Comparison of ENCODE assay signal across 11 mouse cellular contexts in the genomic region with DNA sequence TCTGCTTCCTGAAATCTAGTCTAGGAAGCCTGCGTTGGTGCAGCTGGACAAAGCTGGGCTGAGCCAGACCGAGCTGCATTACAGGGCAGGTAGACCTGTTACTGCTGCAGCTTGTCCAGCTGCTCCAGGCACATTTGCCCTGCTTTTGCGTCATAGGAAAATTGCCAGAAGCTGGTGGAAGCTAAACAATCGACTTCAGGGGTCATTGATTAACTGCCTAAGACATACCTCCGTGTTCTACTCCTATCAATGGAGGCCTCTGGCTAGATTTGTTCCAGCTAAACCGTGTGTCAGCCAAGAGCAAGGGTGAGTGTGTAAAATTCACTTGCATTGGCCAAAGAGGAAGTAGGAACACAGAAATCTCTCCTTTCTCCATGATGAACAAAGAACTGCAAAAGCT. TPM values are rescaled to one million over a fixed set of nuclear protein-coding genes. Genes with fewer than 3 reads are reported as not detected.
DNase-seq lines count a peak whose midpoint lies in the region; ATAC-seq and TF ChIP-seq lines count a peak whose summit lies in the region.
"Had no signal": no experiment of that assay in that cellular context is flagged by ENCODE, and none has a peak within 500 bp of the region (broad histone marks: within the 10 kb centered on the region; RNA-seq: fewer than 3 reads in every experiment).

No protein-coding gene starts in this region.

- H3K4me1 ChIP-seq in heart, embryonic 14.5 days (ENCODE audit: control insufficient read depth in 2 of 2, insufficient read depth in 2 of 2, low read length in 2 of 2): peaks cover 49 to 68% of the 10 kb centered on the region in 2 experiments
- H3K4me1 ChIP-seq in brown adipose tissue, adult 24 weeks (ENCODE audit: control insufficient read depth, insufficient read depth, insufficient read length, low read length): peaks cover 23% of the 10 kb centered on the region
- peaks cover 41% of the 10 kb centered on the region for H3K4me1 ChIP-seq in intestine, embryonic 16.5 days (ENCODE audit: control insufficient read depth, insufficient read depth, low read length)
- peaks cover 33% of the 10 kb centered on the region for H3K4me1 ChIP-seq in liver, postnatal 0 days (ENCODE audit: insufficient read depth)
- no peaks in the 10 kb centered on the region for H3K4me1 ChIP-seq in hindbrain, embryonic 11.5 days (replicated peaks; ENCODE audit: control insufficient read depth, insufficient read depth, low read length)

- peak; percentile 41; the same call in 1 of the 2 replicates for TF ChIP-seq EP300 in liver, postnatal 0 days (IDR thresholded peaks at IDR 0.05; ENCODE audit: low read depth)

- peak overlapping the region; percentile 17 to 99 for H3K27ac ChIP-seq in heart, embryonic 14.5 days (replicated peaks in 1 of 2; ENCODE audit: control insufficient read depth in 1 of 2, insufficient read depth in 1 of 2, low read depth in 2 of 2, low read length in 2 of 2)
- peak overlapping the region; percentile 58 for H3K27ac ChIP-seq in brown adipose tissue, adult 24 weeks (replicated peaks; ENCODE audit: low read depth, low read length)
- H3K27ac ChIP-seq in intestine, embryonic 16.5 days (ENCODE audit: low read length): peak overlapping the region; percentile 75
- peak overlapping the region; percentile 77 for H3K27ac ChIP-seq in liver, postnatal 0 days (ENCODE audit: low read depth)
- no peak overlapping the region for H3K27ac ChIP-seq in hindbrain, embryonic 11.5 days (ENCODE audit: low read depth, low read length)

- no peak for ATAC-seq in heart, embryonic 14.5 days (ENCODE audit: insufficient number of reproducible peaks, insufficient read depth, low FRiP score, low read depth)
- peak; percentile 34 for ATAC-seq in intestine, embryonic 16.5 days
- peak; percentile 79 for ATAC-seq in liver, postnatal 0 days
- ATAC-seq in hindbrain, embryonic 11.5 days (ENCODE audit: low FRiP score): no peak

- TF ChIP-seq CTCF in liver, postnatal 0 days (IDR thresholded peaks at IDR 0.05; ENCODE audit: low read depth): no peak

- H3K9me3 ChIP-seq in heart, embryonic 14.5 days (ENCODE audit: control insufficient read depth, low read length): no peaks in the 10 kb centered on the region
- no peaks in the 10 kb centered on the region for H3K9me3 ChIP-seq in intestine, embryonic 16.5 days (ENCODE audit: control insufficient read depth, low read length)
- H3K9me3 ChIP-seq in liver, postnatal 0 days (ENCODE audit: low read length): no peaks in the 10 kb centered on the region
- H3K9me3 ChIP-seq in hindbrain, embryonic 11.5 days (ENCODE audit: control insufficient read depth, low read length): no peaks in the 10 kb centered on the region

- H3K36me3 ChIP-seq in heart, embryonic 14.5 days (ENCODE audit: control insufficient read depth, insufficient read depth, low read length): no peaks in the 10 kb centered on the region
- H3K36me3 ChIP-seq in intestine, embryonic 16.5 days (ENCODE audit: control insufficient read depth, insufficient read depth, low read length): no peaks in the 10 kb centered on the region
- H3K36me3 ChIP-seq in liver, postnatal 0 days (replicated peaks; ENCODE audit: insufficient read depth, low read length): no peaks in the 10 kb centered on the region
- no peaks in the 10 kb centered on the region for H3K36me3 ChIP-seq in hindbrain, embryonic 11.5 days (ENCODE audit: control insufficient read depth, insufficient read depth, low read length)

- H3K9ac ChIP-seq in heart, embryonic 14.5 days (ENCODE audit: low read length): peak overlapping the region; percentile 4; the same call in 1 of the 2 replicates
- H3K9ac ChIP-seq in intestine, embryonic 16.5 days (ENCODE audit: low read depth, low read length): peak overlapping the region; percentile 4; the same call in 1 of the 2 replicates
- H3K9ac ChIP-seq in liver, postnatal 0 days (replicated peaks): no peak overlapping the region
- no peak overlapping the region for H3K9ac ChIP-seq in hindbrain, embryonic 11.5 days (ENCODE audit: low read depth, low read length)

- no peak overlapping the region for H3K4me3 ChIP-seq in heart, embryonic 14.5 days (ENCODE audit: control insufficient read depth in 1 of 2, insufficient read depth in 1 of 2, low read depth in 1 of 2, low read length in 2 of 2)
- no peak overlapping the region for H3K4me3 ChIP-seq in brown adipose tissue, adult 24 weeks (ENCODE audit: insufficient read depth, low read depth, low read length)
- no peak overlapping the region for H3K4me3 ChIP-seq in intestine, embryonic 16.5 days (ENCODE audit: low read length)
- no peak overlapping the region for H3K4me3 ChIP-seq in liver, postnatal 0 days (ENCODE audit: low read depth, low read length)
- no peak overlapping the region for H3K4me3 ChIP-seq in hindbrain, embryonic 11.5 days (ENCODE audit: low read depth, low read length)
- H3K4me3 ChIP-seq: erythroblast, embryonic 14.5 days had no signal

- DNase-seq in heart, postnatal 4 days: no peak
- DNase-seq in liver, postnatal 0 days: peak; percentile 55
- DNase-seq in Muller cell, postnatal 12 days (ENCODE audit: inconsistent ontology term): no peak
- no peak for DNase-seq in adrenal gland, adult 2 months
- DNase-seq in hindbrain, embryonic 11.5 days (ENCODE audit: low spot score): no peak
- DNase-seq: cerebellum, adult 11 months; right cerebral cortex, adult 18-20 months had no signal

- no peak overlapping the region for H3K4me2 ChIP-seq in heart, embryonic 14.5 days (ENCODE audit: low read length)
- no peak overlapping the region for H3K4me2 ChIP-seq in intestine, embryonic 16.5 days (ENCODE audit: low read depth, low read length)
- no peak overlapping the region for H3K4me2 ChIP-seq in liver, postnatal 0 days (ENCODE audit: low read depth, low read length)
- no peak overlapping the region for H3K4me2 ChIP-seq in hindbrain, embryonic 11.5 days (replicated peaks; ENCODE audit: low read depth, low read length)

- WGBS in heart, embryonic 14.5 days: 51% methylated on average over 6 of the region's 6 CpGs
- WGBS in intestine, embryonic 16.5 days: 26% methylated on average over 6 of the region's 6 CpGs
- 33% methylated on average over 6 of the region's 6 CpGs for WGBS in liver, postnatal 0 days (ENCODE audit: insufficient replicate concordance)
- 66% methylated on average over 6 of the region's 6 CpGs for WGBS in hindbrain, embryonic 11.5 days

- H3K27me3 ChIP-seq in heart, embryonic 14.5 days (ENCODE audit: control insufficient read depth, insufficient read depth, low read length): no peaks in the 10 kb centered on the region
- no peaks in the 10 kb centered on the region for H3K27me3 ChIP-seq in intestine, embryonic 16.5 days (replicated peaks; ENCODE audit: control insufficient read depth, insufficient read depth, low read length)
- no peaks in the 10 kb centered on the region for H3K27me3 ChIP-seq in liver, postnatal 0 days (ENCODE audit: insufficient read depth, low read length)
- peaks cover 5% of the 10 kb centered on the region; the same call in 1 of the 2 replicates for H3K27me3 ChIP-seq in hindbrain, embryonic 11.5 days (ENCODE audit: control insufficient read depth, insufficient read depth, low read length)

RNA-seq across cellular contexts. Expression of gene Ier3, which starts 6.8 kb away (rescaled TPM):
- polyA plus RNA-seq in heart, embryonic 14.5 days (2014; fragmentation: Nextera tagmentation; extraction: Ambion mirVana): 20.8 and 27.3 TPM in 2 replicates
- total RNA-seq in heart, postnatal 4 days (2021): 10 to 100 TPM; 39.7 to 42.5 TPM
- polyA plus RNA-seq in brown adipose tissue, adult 24 weeks (2012; ENCODE audit: insufficient read depth, insufficient read length, missing spikeins): 19.2 and 52.4 TPM in 2 replicates
- polyA plus RNA-seq in intestine, embryonic 16.5 days (2015; fragmentation: Nextera tagmentation; extraction: Ambion mirVana): 16.0 and 16.2 TPM in 2 replicates
- polyA plus RNA-seq in liver, postnatal 0 days (2015; fragmentation: Nextera tagmentation; extraction: Ambion mirVana): 15.4 and 18.6 TPM in 2 replicates
- 10 to 100 TPM in 1 of 2 experiments, 1 to 10 TPM in 1; 9.6 to 13.8 TPM for total RNA-seq in adrenal gland, adult 2 months (2021)
- polyA plus RNA-seq in adrenal gland, adult 2 months (2012; rRNA removed): 17.1 and 17.6 TPM in 2 replicates
- 3.6 and 4.0 TPM in 2 replicates for polyA plus RNA-seq in hindbrain, embryonic 11.5 days (2014; fragmentation: Nextera tagmentation; extraction: Ambion mirVana)

RNA-seq across cellular contexts. Expression of gene Flot1, which starts 8.4 kb away (rescaled TPM):
- 86.8 and 93.7 TPM in 2 replicates for polyA plus RNA-seq in heart, embryonic 14.5 days (2014; fragmentation: Nextera tagmentation; extraction: Ambion mirVana)
- 100 to 1,000 TPM in 1 of 2 experiments, 10 to 100 TPM in 1; 97.8 to 105 TPM for total RNA-seq in heart, postnatal 4 days (2021)
- polyA plus RNA-seq in brown adipose tissue, adult 24 weeks (2012; ENCODE audit: insufficient read depth, insufficient read length, missing spikeins): 38.1 and 61.2 TPM in 2 replicates
- 56.9 and 58.5 TPM in 2 replicates for polyA plus RNA-seq in intestine, embryonic 16.5 days (2015; fragmentation: Nextera tagmentation; extraction: Ambion mirVana)
- polyA plus RNA-seq in liver, postnatal 0 days (2015; fragmentation: Nextera tagmentation; extraction: Ambion mirVana): 25.9 and 31.3 TPM in 2 replicates
- 10 to 100 TPM; 59.0 to 74.4 TPM for total RNA-seq in adrenal gland, adult 2 months (2021)
- 61.0 and 66.2 TPM in 2 replicates for polyA plus RNA-seq in adrenal gland, adult 2 months (2012; rRNA removed)
- 48.1 and 50.0 TPM in 2 replicates for polyA plus RNA-seq in hindbrain, embryonic 11.5 days (2014; fragmentation: Nextera tagmentation; extraction: Ambion mirVana)

RNA-seq across cellular contexts. Expression of gene Tubb5, which starts 23.4 kb away (rescaled TPM):
- polyA plus RNA-seq in heart, embryonic 14.5 days (2014; fragmentation: Nextera tagmentation; extraction: Ambion mirVana): 673 and 698 TPM in 2 replicates
- 100 to 1,000 TPM; 908 to 913 TPM for total RNA-seq in heart, postnatal 4 days (2021)
- polyA plus RNA-seq in brown adipose tissue, adult 24 weeks (2012; ENCODE audit: insufficient read depth, insufficient read length, missing spikeins): 32.5 and 58.6 TPM in 2 replicates
- 559 and 622 TPM in 2 replicates for polyA plus RNA-seq in intestine, embryonic 16.5 days (2015; fragmentation: Nextera tagmentation; extraction: Ambion mirVana)
- polyA plus RNA-seq in liver, postnatal 0 days (2015; fragmentation: Nextera tagmentation; extraction: Ambion mirVana): 198 and 213 TPM in 2 replicates
- total RNA-seq in adrenal gland, adult 2 months (2021): 100 to 1,000 TPM; 152 to 198 TPM
- 137 and 156 TPM in 2 replicates for polyA plus RNA-seq in adrenal gland, adult 2 months (2012; rRNA removed)
- polyA plus RNA-seq in hindbrain, embryonic 11.5 days (2014; fragmentation: Nextera tagmentation; extraction: Ambion mirVana): 1,599 and 1,667 TPM in 2 replicates

RNA-seq across cellular contexts. Expression of gene Mdc1, which starts 26.6 kb away (rescaled TPM):
- polyA plus RNA-seq in heart, embryonic 14.5 days (2014; fragmentation: Nextera tagmentation; extraction: Ambion mirVana): 15.3 and 16.1 TPM in 2 replicates
- total RNA-seq in heart, postnatal 4 days (2021): 10 to 100 TPM; 37.9 to 40.6 TPM
- polyA plus RNA-seq in brown adipose tissue, adult 24 weeks (2012; ENCODE audit: insufficient read depth, insufficient read length, missing spikeins): 3.0 and 3.3 TPM in 2 replicates
- 10.0 and 11.8 TPM in 2 replicates for polyA plus RNA-seq in intestine, embryonic 16.5 days (2015; fragmentation: Nextera tagmentation; extraction: Ambion mirVana)
- 2.5 and 3.3 TPM in 2 replicates for polyA plus RNA-seq in liver, postnatal 0 days (2015; fragmentation: Nextera tagmentation; extraction: Ambion mirVana)
- 10 to 100 TPM; 15.4 to 20.8 TPM for total RNA-seq in adrenal gland, adult 2 months (2021)
- 3.6 and 5.9 TPM in 2 replicates for polyA plus RNA-seq in adrenal gland, adult 2 months (2012; rRNA removed)
- 16.8 and 17.3 TPM in 2 replicates for polyA plus RNA-seq in hindbrain, embryonic 11.5 days (2014; fragmentation: Nextera tagmentation; extraction: Ambion mirVana)

RNA-seq across cellular contexts. Expression of gene Nrm, which starts 46.4 kb away (rescaled TPM):
- polyA plus RNA-seq in heart, embryonic 14.5 days (2014; fragmentation: Nextera tagmentation; extraction: Ambion mirVana): 44.0 and 44.9 TPM in 2 replicates
- 10 to 100 TPM; 26.3 to 32.2 TPM for total RNA-seq in heart, postnatal 4 days (2021)
- polyA plus RNA-seq in brown adipose tissue, adult 24 weeks (2012; ENCODE audit: insufficient read depth, insufficient read length, missing spikeins): 1.4 and 2.8 TPM in 2 replicates
- 47.7 and 51.7 TPM in 2 replicates for polyA plus RNA-seq in intestine, embryonic 16.5 days (2015; fragmentation: Nextera tagmentation; extraction: Ambion mirVana)
- 15.5 and 15.8 TPM in 2 replicates for polyA plus RNA-seq in liver, postnatal 0 days (2015; fragmentation: Nextera tagmentation; extraction: Ambion mirVana)
- total RNA-seq in adrenal gland, adult 2 months (2021): 1 to 10 TPM; 3.3 to 4.8 TPM
- 9.3 and 11.7 TPM in 2 replicates for polyA plus RNA-seq in adrenal gland, adult 2 months (2012; rRNA removed)
- 49.2 and 51.0 TPM in 2 replicates for polyA plus RNA-seq in hindbrain, embryonic 11.5 days (2014; fragmentation: Nextera tagmentation; extraction: Ambion mirVana)

Comparison
In these comparisons a context has a peak if more than half of its experiments do, and no peak if none do; other contexts are left out.
1. ATAC-seq: peak in intestine, embryonic 16.5 days (single experiment) and liver, postnatal 0 days (single experiment); none in heart, embryonic 14.5 days (single experiment) and hindbrain, embryonic 11.5 days (single experiment).
2. H3K9ac ChIP-seq: peak in heart, embryonic 14.5 days (single experiment) and intestine, embryonic 16.5 days (single experiment); none in liver, postnatal 0 days (single experiment) and hindbrain, embryonic 11.5 days (single experiment).